Mouse (Mus musculus): Measurements from ENCODE around the gene Slc35f3.

DNA sequence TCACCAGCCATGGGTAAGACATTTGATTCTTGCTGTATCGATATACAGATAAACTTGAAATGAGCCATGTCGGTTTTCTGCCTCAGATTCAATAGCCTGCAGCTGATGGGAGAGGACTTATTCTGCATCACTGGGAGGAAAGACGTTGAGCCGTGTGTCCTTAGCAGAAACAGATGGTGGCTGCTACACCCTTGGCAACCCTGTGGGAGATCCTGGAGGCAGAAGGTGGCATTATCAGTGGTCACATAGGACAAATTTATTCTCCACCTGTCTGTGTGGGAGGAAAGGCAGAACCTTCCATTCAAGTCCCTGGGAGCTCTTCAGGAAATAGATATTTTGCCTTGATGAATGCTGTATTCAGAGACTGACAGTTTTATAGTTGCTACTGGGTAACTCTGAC is 47.9 kb upstream of the Slc35f3 start:
- TF ChIP-seq CHD1 (IDR thresholded peaks at IDR 0.05; ENCODE audit: low read depth, low read length): no peak
- TF ChIP-seq EP300 (IDR thresholded peaks at IDR 0.05; ENCODE audit: low read depth in 1 of 2, low read length in 2 of 2): no peak

Measured in MEL (cell line).